Mouse (Mus musculus) mature B cell (primary cell): ENCODE measurements around the gene Rsrc1.
"Not testable (repeated sequence)": the region's sequence is repeated elsewhere in the genome, so short reads cannot be mapped to it uniquely, and the experiment has no call there.

Experiments used
- in situ Hi-C: fragments of 300-500 bp; cut with MboI; formaldehyde crosslinking; loops from 2 replicates; pipeline ENCODE4 v1.14.3; 2019

The Rsrc1 gene

DNA sequence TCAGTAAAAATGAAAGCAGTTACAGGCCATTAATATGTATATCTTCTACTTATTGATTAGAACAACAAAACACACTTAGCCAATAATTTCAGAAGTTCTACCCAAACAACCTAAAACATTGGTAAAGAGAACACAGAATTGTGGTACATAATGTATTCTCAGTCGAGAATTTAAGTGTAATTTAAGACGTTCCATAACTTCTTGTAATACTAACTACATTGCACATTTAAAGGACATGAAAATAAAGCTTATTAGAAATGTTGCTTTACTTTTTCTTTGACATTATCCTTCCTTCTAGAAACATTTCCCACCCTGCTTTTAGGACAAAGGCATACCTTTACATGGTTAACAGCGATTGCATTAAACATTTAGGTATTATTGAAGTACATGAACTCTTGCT lies 2.3 kb downstream of the Rsrc1 start:
- in situ Hi-C loops, result loop anchor here (25.0 kb wide), 1 partner anchor 996 kb away; no protein-coding TSS in a partner anchor

DNA sequence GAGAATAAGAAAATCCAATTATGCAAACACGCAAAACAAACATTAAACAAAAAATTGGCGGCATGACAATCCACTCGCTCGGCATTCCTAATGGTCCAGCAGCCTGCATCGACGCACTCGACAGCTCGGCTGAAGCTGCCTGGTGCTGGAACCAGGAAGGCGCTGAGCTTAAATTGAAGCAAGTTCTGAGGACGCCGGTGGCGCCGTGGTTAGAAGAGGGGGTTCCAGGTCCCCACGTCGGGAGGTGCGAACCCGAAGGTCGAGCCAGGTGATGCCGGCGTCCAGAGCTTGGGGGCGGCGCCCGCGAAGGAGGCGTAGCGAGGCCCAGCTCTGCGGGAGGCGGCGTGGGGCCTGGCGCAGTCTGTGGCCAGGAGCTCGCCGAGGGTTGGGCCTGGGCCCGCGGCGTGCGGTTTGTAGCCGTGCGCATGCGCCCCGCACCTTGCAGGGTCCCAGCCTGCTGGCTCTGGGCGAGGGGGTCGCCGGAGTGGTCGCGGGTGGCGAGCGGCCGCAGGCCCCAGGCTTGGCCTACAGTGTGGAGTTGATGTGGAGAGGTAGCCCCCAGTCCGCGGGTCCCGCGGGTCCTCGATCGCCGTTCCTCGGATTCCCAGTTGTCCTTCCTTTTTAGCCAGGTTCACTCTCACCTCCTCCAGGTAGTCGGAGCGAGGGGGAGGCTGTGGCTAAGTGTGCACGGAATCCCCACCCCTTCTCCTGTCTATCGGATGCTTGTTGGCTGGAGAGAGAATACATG lies 4.5 kb downstream of the Rsrc1 start:
- in situ Hi-C loops, result loop anchor here (25.0 kb wide), 1 partner anchor 998 kb away; no protein-coding TSS in a partner anchor

DNA sequence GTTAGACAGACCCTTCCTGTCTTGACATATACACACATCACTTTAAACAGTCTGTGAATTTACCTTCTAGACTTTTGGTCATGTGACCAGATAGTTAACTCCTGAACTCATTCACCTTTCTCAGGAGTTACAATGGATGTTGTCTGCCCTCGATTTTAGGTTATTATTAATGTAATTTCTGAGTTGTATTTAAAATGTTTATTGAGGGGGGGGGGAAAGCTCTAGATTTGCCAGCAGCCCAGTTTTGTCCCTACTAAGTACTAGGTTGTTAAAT lies 5.0 kb downstream of the Rsrc1 start:
- in situ Hi-C loops, result loop anchor here (25.0 kb wide), 1 partner anchor 999 kb away; no protein-coding TSS in a partner anchor

DNA sequence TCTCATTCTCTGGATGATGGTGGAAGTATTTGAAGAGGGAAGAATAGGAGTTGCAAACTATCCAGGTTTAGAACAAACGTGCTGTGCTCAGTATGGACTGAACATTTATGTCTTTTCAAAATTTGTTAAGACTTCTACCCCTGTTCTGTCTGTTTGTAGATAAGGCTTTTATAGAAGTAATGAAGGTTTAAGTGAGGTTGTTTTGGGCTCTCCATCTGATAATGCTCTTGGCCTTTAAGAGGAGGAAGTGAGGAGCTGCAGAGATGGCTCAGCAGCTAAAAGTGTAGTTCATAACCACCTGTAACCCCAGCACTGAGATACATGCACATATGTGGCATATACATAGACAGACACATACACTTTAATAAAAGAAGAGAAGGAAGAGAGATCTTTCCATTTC lies 15.6 kb downstream of the Rsrc1 start:
- in situ Hi-C loops, result loop anchor here (25.0 kb wide), 1 partner anchor 1010 kb away; no protein-coding TSS in a partner anchor

GRCm38 (mm10) chr3:67036387-67037062 lies 55.3 kb downstream of the Rsrc1 start:
- in situ Hi-C loops, result no loop called here

DNA sequence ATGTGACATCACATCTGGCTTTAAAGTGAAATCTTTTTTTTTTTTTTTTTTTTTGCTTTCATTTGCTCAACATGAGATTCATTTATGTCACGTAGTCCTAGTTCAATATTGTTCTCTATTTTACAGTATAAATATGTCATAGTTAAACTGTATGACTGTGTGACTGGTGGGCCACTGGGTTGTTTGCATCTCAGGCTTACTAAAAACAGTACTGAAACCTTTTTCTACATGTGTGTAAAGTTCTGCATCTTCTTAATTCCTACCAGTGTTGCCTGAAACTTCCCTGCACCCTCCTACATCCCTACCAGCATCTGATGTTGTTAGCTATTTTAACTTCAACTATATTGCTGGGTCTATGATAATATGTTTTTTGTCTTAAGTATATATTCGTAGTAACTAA lies 78.6 kb downstream of the Rsrc1 start:
- in situ Hi-C loops, result no loop called here

DNA sequence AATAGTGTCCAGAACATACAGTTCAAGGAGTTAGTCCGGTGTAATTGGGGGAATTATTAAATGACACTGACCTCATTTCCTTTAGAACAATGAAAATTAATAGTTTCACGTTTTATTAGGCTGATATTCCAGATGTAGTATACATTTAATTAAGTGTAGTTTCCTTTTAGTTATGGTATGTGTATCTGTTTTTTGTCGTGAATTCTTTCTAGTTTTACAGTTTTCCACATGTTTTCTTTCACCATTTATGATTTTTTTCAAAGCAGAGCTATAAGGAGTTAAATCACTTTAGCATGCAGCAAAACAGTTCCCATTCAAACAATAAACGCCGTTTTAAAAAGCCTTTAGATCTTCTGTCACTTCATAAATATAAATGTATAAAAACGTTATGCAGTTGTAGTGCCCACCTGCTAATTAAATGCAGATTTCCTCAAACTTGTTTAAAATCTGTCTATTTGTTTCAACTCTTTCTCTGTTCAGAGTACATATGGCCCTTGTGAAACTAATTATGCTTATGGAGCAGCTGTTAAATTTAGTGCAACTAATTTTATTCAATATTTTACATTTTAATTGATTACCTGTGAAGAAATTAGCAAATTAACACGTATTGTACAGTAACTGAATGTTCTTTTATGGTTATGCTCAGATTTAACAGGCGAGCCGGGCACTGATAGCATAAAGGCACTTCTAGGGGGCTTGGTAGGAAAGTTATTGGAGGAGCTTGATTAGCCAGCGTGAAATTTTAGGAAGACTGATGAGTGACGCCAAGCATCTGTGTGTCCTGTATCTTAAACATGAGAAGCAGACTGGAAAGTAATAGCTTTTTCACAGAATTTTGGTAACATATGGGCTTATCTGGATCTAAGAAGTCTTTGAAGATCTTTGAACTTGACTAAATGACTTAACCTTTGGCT lies 89.6 kb downstream of the Rsrc1 start:
- in situ Hi-C loops, result no loop called here

DNA sequence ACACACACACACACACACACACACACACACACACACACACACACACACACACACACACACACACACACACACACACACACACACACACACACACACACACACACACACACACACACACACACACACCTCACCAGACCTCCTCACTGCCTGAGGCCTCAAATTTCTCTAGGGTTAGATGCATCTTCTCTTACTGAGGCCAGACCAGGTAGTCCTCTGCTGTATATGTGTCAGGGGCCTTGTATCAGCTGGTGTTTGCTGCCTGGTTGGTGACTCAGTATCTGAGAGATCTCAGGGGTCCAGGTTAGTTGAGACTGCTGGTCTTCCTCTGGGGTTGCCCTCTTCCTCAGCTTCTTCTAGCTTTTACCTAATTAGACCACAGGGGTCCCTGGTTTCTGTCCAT lies 92.5 kb downstream of the Rsrc1 start:
- in situ Hi-C loops, result not testable (repeated sequence)

DNA sequence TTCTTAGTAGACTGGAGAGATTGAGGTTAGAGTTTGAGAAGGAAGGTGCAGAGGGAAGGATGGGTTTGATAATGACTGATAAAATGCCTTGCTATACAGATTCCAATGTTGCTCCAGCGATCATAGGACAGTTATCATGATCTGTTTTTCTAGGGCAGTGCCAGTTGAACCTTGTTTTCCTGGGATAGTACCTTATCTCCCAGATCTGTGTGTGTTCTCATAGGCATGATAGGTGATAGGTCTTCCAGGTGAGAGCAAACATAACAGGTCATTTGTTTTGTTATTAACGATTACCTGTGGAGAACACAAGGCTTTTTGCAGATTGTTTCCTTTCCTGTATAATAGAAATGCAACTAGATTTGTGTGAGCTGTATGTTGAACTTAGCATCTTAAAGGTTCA lies 94.3 kb downstream of the Rsrc1 start:
- in situ Hi-C loops, result no loop called here

GRCm38 (mm10) chr3:67084742-67085141 lies 103.6 kb downstream of the Rsrc1 start:
- in situ Hi-C loops, result no loop called here

DNA sequence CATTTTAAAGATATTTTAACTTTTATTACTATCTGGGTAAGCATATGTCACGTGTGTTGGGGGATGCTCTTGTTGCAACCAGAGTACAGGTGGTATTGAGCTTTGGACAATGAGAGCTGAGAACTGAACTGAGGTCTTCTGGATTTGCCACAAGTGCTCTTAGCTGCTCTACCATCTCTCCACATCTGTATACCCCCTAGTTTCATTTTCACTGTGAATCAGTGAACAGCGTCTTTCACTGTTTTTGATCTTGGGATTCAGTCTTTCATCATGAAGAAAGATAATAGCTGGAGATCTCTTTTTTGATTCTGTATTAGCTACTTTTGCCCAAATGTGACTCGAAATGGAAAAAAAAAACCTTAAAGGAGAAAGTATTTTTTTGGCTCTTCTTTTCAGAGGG lies 127.2 kb downstream of the Rsrc1 start:
- in situ Hi-C loops, result no loop called here

- in situ Hi-C loops, result no loop called here
These were observed 135.1 kb downstream of the Rsrc1 start for GRCm38 (mm10) chr3:67116317-67116716.

GRCm38 (mm10) chr3:67132521-67132920 lies 151.3 kb downstream of the Rsrc1 start:
- in situ Hi-C loops, result no loop called here

DNA sequence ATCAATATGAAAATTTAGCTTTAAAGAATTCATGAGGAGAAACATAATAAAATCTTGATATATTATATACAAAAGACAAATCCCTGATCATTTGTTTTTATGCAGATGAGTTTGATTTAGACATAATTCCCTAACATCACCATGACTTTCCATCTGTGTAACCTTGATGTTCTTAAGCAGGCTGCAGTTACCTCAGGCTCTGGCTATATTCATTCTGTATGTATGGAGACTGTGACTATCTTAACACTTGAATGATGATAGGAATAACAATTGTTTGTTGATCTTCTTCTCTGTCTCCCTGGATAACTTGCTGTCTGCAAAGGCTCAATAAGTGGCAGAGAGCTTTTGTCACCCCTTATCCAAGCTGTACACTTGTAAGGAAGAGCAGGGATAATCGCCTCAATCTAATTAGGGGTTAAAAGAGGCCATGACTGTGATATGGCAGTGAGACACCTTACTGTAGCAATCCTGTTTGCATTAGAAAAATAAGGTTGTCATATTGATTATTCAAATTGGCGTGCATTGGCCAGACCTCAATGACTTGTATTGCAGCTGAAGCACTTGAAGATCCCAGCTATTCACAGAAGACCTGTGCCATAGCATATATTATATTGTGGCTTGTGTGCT lies 154.7 kb downstream of the Rsrc1 start:
- in situ Hi-C loops, result no loop called here

- in situ Hi-C loops, result no loop called here
These were observed 163.8 kb downstream of the Rsrc1 start for GRCm38 (mm10) chr3:67144952-67145351.

DNA sequence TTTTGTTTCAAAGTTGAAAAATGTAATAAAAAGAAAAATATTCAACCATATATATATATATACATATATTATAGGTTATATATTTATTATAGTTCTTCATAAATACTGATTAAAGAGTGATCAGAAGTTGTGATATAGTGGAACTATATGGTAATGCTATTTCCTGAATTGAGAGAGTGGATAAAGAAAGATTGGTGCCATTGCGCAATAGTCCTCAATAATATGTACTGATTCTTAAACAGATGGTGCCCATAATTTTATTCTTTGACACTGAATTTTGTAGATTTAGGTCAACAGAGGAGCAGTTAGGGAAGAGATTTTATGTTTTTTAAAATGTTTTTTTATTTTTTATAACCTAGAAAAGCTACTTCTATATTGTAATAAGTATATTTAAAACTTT lies 165.1 kb downstream of the Rsrc1 start:
- in situ Hi-C loops, result no loop called here

DNA sequence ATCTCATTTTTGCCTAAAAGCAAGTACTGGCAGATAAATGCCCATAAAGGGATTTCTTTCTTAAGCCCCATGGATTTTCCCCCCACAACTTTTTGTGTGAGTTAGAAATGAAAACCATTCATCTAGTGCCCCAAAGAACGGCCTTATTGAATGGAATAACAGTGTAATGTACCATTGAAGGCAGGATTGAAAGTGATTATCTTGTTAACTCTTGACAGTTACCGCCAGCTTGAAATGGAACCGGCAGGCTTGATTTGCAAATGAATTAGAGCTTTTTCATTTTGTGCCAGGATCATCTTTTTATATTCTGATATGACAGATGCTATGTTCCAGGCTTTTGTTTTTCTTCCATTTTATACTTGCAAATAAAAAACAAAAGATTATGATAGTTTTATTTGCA lies 166.1 kb downstream of the Rsrc1 start:
- in situ Hi-C loops, result no loop called here

GRCm38 (mm10) chr3:67197179-67197578 lies 216.0 kb downstream of the Rsrc1 start:
- in situ Hi-C loops, result no loop called here

GRCm38 (mm10) chr3:67213047-67213457 lies 231.9 kb downstream of the Rsrc1 start:
- in situ Hi-C loops, result no loop called here

- in situ Hi-C loops, result no loop called here
These were observed 251.5 kb downstream of the Rsrc1 start for GRCm38 (mm10) chr3:67232617-67233241.

DNA sequence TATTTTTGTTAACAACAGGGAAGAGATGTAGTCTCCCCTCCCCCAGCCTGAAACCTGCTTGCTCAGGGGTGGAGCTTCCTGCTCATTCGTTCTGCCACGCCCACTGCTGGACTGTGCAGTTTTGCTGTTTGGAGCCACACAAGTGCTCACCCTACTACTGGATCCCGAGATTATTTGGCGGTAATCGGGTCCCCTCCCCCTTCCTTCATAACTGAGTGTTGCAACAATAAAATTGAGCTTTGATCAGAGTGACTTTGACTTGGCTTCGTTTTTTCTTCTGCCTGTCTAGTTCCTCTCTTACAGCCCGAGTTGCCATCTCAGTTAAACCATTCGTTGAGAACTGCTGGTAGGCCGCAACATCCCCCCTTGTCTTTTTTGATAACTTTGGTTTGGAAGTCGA lies 261.3 kb downstream of the Rsrc1 start:
- in situ Hi-C loops, result not testable (repeated sequence)

- in situ Hi-C loops, result no loop called here
These were observed 286.3 kb downstream of the Rsrc1 start for GRCm38 (mm10) chr3:67267448-67267847.
